Mouse (Mus musculus) right cerebral cortex, postnatal 36 days (tissue): ENCODE data around the gene Id3.

Source experiments
- DNase-seq, 2 experiments: peaks; one replicate each; pipeline ENCODE4 v3.0.0; 2022; ENCODE audit warnings: low spot score in 2 of 2, mixed read lengths in 1 of 2

Id3 gene

GRCm38 (mm10) chr4:136147436-136148135 is 4.3 kb downstream of the Id3 start:
- DNase-seq: peak; percentile 55 to 60

GRCm38 (mm10) chr4:136148342-136149044 is 5.2 kb downstream of the Id3 start:
- DNase-seq: no peak

GRCm38 (mm10) chr4:136149045-136149379 is 5.7 kb downstream of the Id3 start:
- no peak for DNase-seq

GRCm38 (mm10) chr4:136149734-136150133 is 6.4 kb downstream of the Id3 start:
- no peak for DNase-seq

- DNase-seq: no peak
These were observed 7.3 kb downstream of the Id3 start for GRCm38 (mm10) chr4:136150596-136150995.

- DNase-seq: no peak
These were observed 9.5 kb downstream of the Id3 start for GRCm38 (mm10) chr4:136152821-136153220.

GRCm38 (mm10) chr4:136154462-136154861 is 11.2 kb downstream of the Id3 start:
- no peak for DNase-seq

GRCm38 (mm10) chr4:136158498-136158897 is 15.2 kb downstream of the Id3 start:
- DNase-seq: no peak

GRCm38 (mm10) chr4:136159802-136160397 is 16.6 kb downstream of the Id3 start:
- DNase-seq: peak; percentile 45 to 49

GRCm38 (mm10) chr4:136163448-136163847 is 20.2 kb downstream of the Id3 start:
- DNase-seq: peak; percentile 50 to 72

- DNase-seq: no peak
These were observed 21.7 kb downstream of the Id3 start for GRCm38 (mm10) chr4:136164981-136165380.

- DNase-seq: no peak
These were observed 24.4 kb downstream of the Id3 start for GRCm38 (mm10) chr4:136167701-136168100.

- DNase-seq: no peak
These were observed 27.1 kb downstream of the Id3 start for GRCm38 (mm10) chr4:136170401-136170800.

- DNase-seq: no peak
These were observed 28.2 kb downstream of the Id3 start for GRCm38 (mm10) chr4:136171455-136171854.

- no peak for DNase-seq
These were observed 28.8 kb downstream of the Id3 start, which contains the start of gene E2f2 for GRCm38 (mm10) chr4:136172011-136172541. Gene E2f2 (plus strand): TSS chr4:136172394.

GRCm38 (mm10) chr4:136172542-136173209 is 29.4 kb downstream of the Id3 start:
- no peak for DNase-seq

GRCm38 (mm10) chr4:136173210-136173715 is 30.0 kb downstream of the Id3 start:
- DNase-seq: no peak

GRCm38 (mm10) chr4:136174216-136175193 is 31.2 kb downstream of the Id3 start:
- DNase-seq: no peak

- no peak for DNase-seq
These were observed 32.8 kb downstream of the Id3 start for GRCm38 (mm10) chr4:136176022-136176552.

- DNase-seq: no peak
These were observed 33.9 kb downstream of the Id3 start for GRCm38 (mm10) chr4:136177244-136177611.
